Mouse (Mus musculus) embryonic facial prominence, embryonic 12.5 days (tissue): Measurements from ENCODE around the gene Olfr157. TPM values are rescaled to one million over a fixed set of nuclear protein-coding genes. Genes with fewer than 3 reads are reported as not detected.
"Not testable (repeated sequence)": the region's sequence is repeated elsewhere in the genome, so short reads cannot be mapped to it uniquely, and the experiment has no call there.

ENCODE experiments used
- ATAC-seq: fragments of 200-750 bp; cut with Nextera tagmentation; 2 replicates; pipeline ENCODE4 v1.8.0; 2017; ENCODE audit not compliant: insufficient number of reproducible peaks, insufficient read depth, low FRiP score, low TSS enrichment
- H3K27ac ChIP-seq: fragments of 300-500 bp; sonication (generic); 2 replicates; pipeline ENCODE4 v1.5.1; 2016; ENCODE audit warnings: mild to moderate bottlenecking
- H3K27me3 ChIP-seq: fragments of 300-500 bp; sonication (generic); 2 replicates; pipeline ENCODE4 v1.6.1; 2016; ENCODE audit warnings: mild to moderate bottlenecking, moderate library complexity
- H3K36me3 ChIP-seq: fragments of 300-500 bp; sonication (generic); 2 replicates; pipeline ENCODE4 v1.6.1; 2016; ENCODE audit warnings: mild to moderate bottlenecking
- H3K4me1 ChIP-seq: fragments of 300-500 bp; sonication (generic); 2 replicates; pipeline ENCODE4 v1.6.1; 2016
- H3K4me2 ChIP-seq: fragments of 300-500 bp; sonication (generic); replicated peaks from 2 replicates; pipeline ENCODE4 v1.6.1; 2016; ENCODE audit warnings: mild to moderate bottlenecking, moderate library complexity
- H3K4me3 ChIP-seq: fragments of 300-500 bp; sonication (generic); 2 replicates; pipeline ENCODE4 v1.5.1; 2016; ENCODE audit warnings: mild to moderate bottlenecking
- H3K9ac ChIP-seq: fragments of 300-500 bp; sonication (generic); 2 replicates; pipeline ENCODE4 v1.6.1; 2016; ENCODE audit warnings: mild to moderate bottlenecking, moderate library complexity
- H3K9me3 ChIP-seq: fragments of 300-500 bp; sonication (generic); 2 replicates; pipeline ENCODE4 v1.6.1; 2016; ENCODE audit warnings: mild to moderate bottlenecking, moderate library complexity
- WGBS: fragments of 180-500 bp; shearing (Covaris S2); methylation state at CpG from one replicate; pipeline ENCODE4 v1.1.7; 2016; 5-methylcytosine and 5-hydroxymethylcytosine counted together
- polyA plus RNA-seq: library from polyadenylated mRNA; unstranded; fragments of >200 nt; fragmentation: Nextera tagmentation; extraction: Ambion mirVana; gene quantifications from 2 replicates; pipeline ENCODE4 v1.2.1, GENCODE M21; 2016

Olfr157 gene
- polyA plus RNA-seq, 1 experiment from 2014 or later: 0.08 TPM

- Histone ChIP-seq H3K4me3 (no peak overlapping the region), H3K4me1 (no peaks in the 10 kb centered on the region), H3K27ac (no peak overlapping the region), H3K36me3 (no peaks in the 10 kb centered on the region), H3K9ac (no peak overlapping the region), H3K4me2 (no peak overlapping the region), H3K9me3 (no peaks in the 10 kb centered on the region), H3K27me3 (no peaks in the 10 kb centered on the region)
- no peak for ATAC-seq
- WGBS: 83% methylated on average over 10 of the region's 10 CpGs
Observed at GRCm38 (mm10) chr4:43859886-43860285, 19.9 kb upstream of the Olfr157 start.

- H3K4me1 ChIP-seq: no peaks in the 10 kb centered on the region
- H3K9ac ChIP-seq: no peak overlapping the region
- no peaks in the 10 kb centered on the region for H3K9me3 ChIP-seq
- H3K4me3 ChIP-seq: no peak overlapping the region
- 66% methylated on average over 8 of the region's 8 CpGs for WGBS
- no peak for ATAC-seq
- no peak overlapping the region for H3K4me2 ChIP-seq
- no peak overlapping the region for H3K27ac ChIP-seq
- H3K36me3 ChIP-seq: no peaks in the 10 kb centered on the region
- H3K27me3 ChIP-seq: no peaks in the 10 kb centered on the region
Observed at GRCm38 (mm10) chr4:43854101-43854500, 14.1 kb upstream of the Olfr157 start.

- no peak within 1 kb of the TSS for H3K4me2 ChIP-seq
- H3K4me3 ChIP-seq: no peak within 1 kb of the TSS
- H3K4me1 ChIP-seq: no peaks in the 10 kb centered on the region
- no peaks in the 10 kb centered on the region for H3K27me3 ChIP-seq
- ATAC-seq: no peak
- no peak within 1 kb of the TSS for H3K27ac ChIP-seq
- no peaks in the 10 kb centered on the region for H3K36me3 ChIP-seq
- whole genome bisulfite sequencing: 81% methylated on average over 6 of the region's 6 CpGs
- H3K9me3 ChIP-seq: no peaks in the 10 kb centered on the region
- H3K9ac ChIP-seq: no peak within 1 kb of the TSS
Observed at GRCm38 (mm10) chr4:43851265-43851664, 11.3 kb upstream of the Olfr157 start, which contains the start of gene Olfr155. TSS of gene Olfr155 (plus strand) at chr4:43851565.

- H3K4me2 ChIP-seq: no peak overlapping the region
- H3K9me3 ChIP-seq: 0 out of 2 replicates have a peak, but pooled peaks cover 4% of the 10 kb centered on the region
- WGBS: 59% methylated on average over 3 of the region's 3 CpGs
- H3K27me3 ChIP-seq: no peaks in the 10 kb centered on the region
- no peaks in the 10 kb centered on the region for H3K36me3 ChIP-seq
- no peak overlapping the region for H3K4me3 ChIP-seq
- H3K9ac ChIP-seq: no peak overlapping the region
- H3K27ac ChIP-seq: no peak overlapping the region
- no peak for ATAC-seq
- no peaks in the 10 kb centered on the region for H3K4me1 ChIP-seq
Observed at GRCm38 (mm10) chr4:43838326-43838725, 1.7 kb downstream of the Olfr157 start.

GRCm38 (mm10) chr4:43834749-43835148 is 5.3 kb downstream of the Olfr157 start:
- WGBS: 73% methylated on average over 4 of the region's 4 CpGs
- Histone ChIP-seq H3K4me3 (no peak overlapping the region), H3K36me3 (no peaks in the 10 kb centered on the region), H3K9me3 (no peaks in the 10 kb centered on the region), H3K27me3 (no peaks in the 10 kb centered on the region), H3K27ac (no peak overlapping the region), H3K4me1 (no peaks in the 10 kb centered on the region), H3K9ac (no peak overlapping the region), H3K4me2 (no peak overlapping the region)
- no peak for ATAC-seq

GRCm38 (mm10) chr4:43833752-43834151 is 6.2 kb downstream of the Olfr157 start:
- Histone ChIP-seq H3K4me1 (no peaks in the 10 kb centered on the region), H3K36me3 (no peaks in the 10 kb centered on the region), H3K9ac (no peak overlapping the region), H3K27ac (no peak overlapping the region), H3K9me3 (no peaks in the 10 kb centered on the region), H3K4me2 (no peak overlapping the region), H3K27me3 (no peaks in the 10 kb centered on the region), H3K4me3 (no peak overlapping the region)
- WGBS: 76% methylated on average over 5 of the region's 5 CpGs
- ATAC-seq: no peak

GRCm38 (mm10) chr4:43832031-43832430 is 8.0 kb downstream of the Olfr157 start:
- H3K27me3 ChIP-seq: no peaks in the 10 kb centered on the region
- H3K27ac ChIP-seq: no peak overlapping the region
- H3K4me2 ChIP-seq: no peak overlapping the region
- 65% methylated on average over 5 of the region's 5 CpGs for WGBS
- no peaks in the 10 kb centered on the region for H3K9me3 ChIP-seq
- no peak overlapping the region for H3K9ac ChIP-seq
- no peak overlapping the region for H3K4me3 ChIP-seq
- ATAC-seq: no peak
- H3K4me1 ChIP-seq: no peaks in the 10 kb centered on the region
- no peaks in the 10 kb centered on the region for H3K36me3 ChIP-seq

GRCm38 (mm10) chr4:43828806-43829205 is 11.2 kb downstream of the Olfr157 start:
- Histone ChIP-seq H3K4me1 (0 out of 2 replicates have a peak, but pooled peaks cover 3% of the 10 kb centered on the region), H3K36me3 (no peaks in the 10 kb centered on the region), H3K27ac (no peak overlapping the region), H3K4me3 (no peak overlapping the region), H3K9me3 (no peaks in the 10 kb centered on the region), H3K9ac (no peak overlapping the region), H3K27me3 (no peaks in the 10 kb centered on the region), H3K4me2 (no peak overlapping the region)
- WGBS: 91% methylated on average over 4 of the region's 4 CpGs
- no peak for ATAC-seq

- no peak within 1 kb of the TSS for H3K27ac ChIP-seq
Observed at GRCm38 (mm10) chr4:43823845-43824337, 16.1 kb downstream of the Olfr157 start, which contains the start of gene Olfr156. TSS of gene Olfr156 (minus strand) at chr4:43823895.

GRCm38 (mm10) chr4:43822896-43823550 is 17.0 kb downstream of the Olfr157 start:
- Histone ChIP-seq H3K27me3 (no peaks in the 10 kb centered on the region), H3K9ac (no peak overlapping the region), H3K27ac (no peak overlapping the region), H3K4me1 (0 out of 2 replicates have a peak, but pooled peaks cover 6% of the 10 kb centered on the region), H3K36me3 (no peaks in the 10 kb centered on the region), H3K9me3 (no peaks in the 10 kb centered on the region), H3K4me3 (no peak overlapping the region), H3K4me2 (no peak overlapping the region)
- 83% methylated on average over 13 of the region's 13 CpGs for WGBS
- no peak for ATAC-seq

More at GRCm38 (mm10) chr4:43823845-43824337, 16.1 kb downstream of the Olfr157 start, which contains the start of gene Olfr156:
- Histone ChIP-seq H3K4me3 (no peak within 1 kb of the TSS), H3K9ac (no peak within 1 kb of the TSS), H3K36me3 (no peaks in the 10 kb centered on the region), H3K9me3 (no peaks in the 10 kb centered on the region), H3K27me3 (no peaks in the 10 kb centered on the region), H3K4me2 (no peak within 1 kb of the TSS), H3K4me1 (0 out of 2 replicates have a peak, but pooled peaks cover 6% of the 10 kb centered on the region)
- WGBS: 9% methylated on average over 7 of the region's 7 CpGs
- no peak for ATAC-seq

GRCm38 (mm10) chr4:43798936-43799335 is 41.1 kb downstream of the Olfr157 start:
- Histone ChIP-seq H3K9ac (no peak overlapping the region), H3K27me3 (no peaks in the 10 kb centered on the region), H3K27ac (no peak overlapping the region), H3K36me3 (no peaks in the 10 kb centered on the region), H3K4me2 (no peak overlapping the region), H3K4me1 (no peaks in the 10 kb centered on the region), H3K9me3 (peaks cover 4% of the 10 kb centered on the region), H3K4me3 (no peak overlapping the region)
- 79% methylated on average over 7 of the region's 7 CpGs for WGBS
- no peak for ATAC-seq

- not testable (repeated sequence) for H3K36me3 ChIP-seq, H3K9me3 ChIP-seq, H3K27ac ChIP-seq, H3K4me1 ChIP-seq, H3K9ac ChIP-seq, H3K4me3 ChIP-seq, ATAC-seq, H3K27me3 ChIP-seq, H3K4me2 ChIP-seq
- WGBS: 85% methylated on average over 5 of the region's 5 CpGs
Observed at GRCm38 (mm10) chr4:43795844-43796243, 44.2 kb downstream of the Olfr157 start.
